Mouse (Mus musculus) bone marrow, adult 2 months (tissue): Measurements from ENCODE around the gene Nkiras2.

ENCODE experiments used
- CTCF ChIP-seq: fragments of 200-500 bp; IDR thresholded peaks from 2 replicates; pipeline ENCODE4 v1.5.1; 2011; ENCODE audit warnings: low read length, control low read depth; ENCODE audit not compliant: control insufficient read depth, insufficient read depth
- POLR2A ChIP-seq: fragments of 200-500 bp; IDR thresholded peaks from 2 replicates; pipeline ENCODE4 v1.6.1; 2011; ENCODE audit warnings: low read depth, mild to moderate bottlenecking, control low read depth, low read length, borderline replicate concordance; ENCODE audit not compliant: control insufficient read depth

- TF ChIP-seq POLR2A (no peak), CTCF (no peak)
Measured at GRCm38 (mm10) chr11:100603155-100603554, 15.9 kb upstream of the Nkiras2 start.
